Mouse (Mus musculus): ENCODE measurements around the gene Gm20388. TPM values are rescaled to one million over a fixed set of nuclear protein-coding genes. Genes with fewer than 3 reads are reported as not detected.

Gene Gm20388
- polyA plus RNA-seq, 1 experiment: 59.3 TPM

- TF ChIP-seq POLR2A (IDR thresholded peaks at IDR 0.05; ENCODE audit: borderline replicate concordance, extremely low read depth, insufficient read depth, insufficient read length, poor library complexity, severe bottlenecking) (no peak), CTCF (IDR thresholded peaks at IDR 0.05; ENCODE audit: borderline replicate concordance, extremely low read depth, insufficient read depth, insufficient read length) (peak; percentile 43; the same call in 1 of the 2 replicates)
- DNase-seq (ENCODE audit: low read depth): peak; percentile 43
Observed at GRCm38 (mm10) chr8:122224650-122225022, 2314.0 kb downstream of the Gm20388 start.

- TF ChIP-seq POLR2A (IDR thresholded peaks at IDR 0.05; ENCODE audit: borderline replicate concordance, extremely low read depth, insufficient read depth, insufficient read length, poor library complexity, severe bottlenecking) (no peak), CTCF (IDR thresholded peaks at IDR 0.05; ENCODE audit: borderline replicate concordance, extremely low read depth, insufficient read depth, insufficient read length) (no peak)
- DNase-seq (ENCODE audit: low read depth): no peak
Observed at GRCm38 (mm10) chr8:122225446-122225845, 2314.8 kb downstream of the Gm20388 start.

GRCm38 (mm10) chr8:122227345-122227744 is 2316.7 kb downstream of the Gm20388 start:
- TF ChIP-seq POLR2A (IDR thresholded peaks at IDR 0.05; ENCODE audit: borderline replicate concordance, extremely low read depth, insufficient read depth, insufficient read length, poor library complexity, severe bottlenecking): no peak
- no peak for TF ChIP-seq CTCF (IDR thresholded peaks at IDR 0.05; ENCODE audit: borderline replicate concordance, extremely low read depth, insufficient read depth, insufficient read length)
- no peak for DNase-seq (ENCODE audit: low read depth)

- no peak for DNase-seq (ENCODE audit: low read depth)
- no peak for TF ChIP-seq CTCF (IDR thresholded peaks at IDR 0.05; ENCODE audit: borderline replicate concordance, extremely low read depth, insufficient read depth, insufficient read length)
- no peak for TF ChIP-seq POLR2A (IDR thresholded peaks at IDR 0.05; ENCODE audit: borderline replicate concordance, extremely low read depth, insufficient read depth, insufficient read length, poor library complexity, severe bottlenecking)
Observed at GRCm38 (mm10) chr8:122228792-122229575, 2318.3 kb downstream of the Gm20388 start.

- TF ChIP-seq POLR2A (IDR thresholded peaks at IDR 0.05; ENCODE audit: borderline replicate concordance, extremely low read depth, insufficient read depth, insufficient read length, poor library complexity, severe bottlenecking): no peak
- TF ChIP-seq CTCF (IDR thresholded peaks at IDR 0.05; ENCODE audit: borderline replicate concordance, extremely low read depth, insufficient read depth, insufficient read length): no peak
- DNase-seq (ENCODE audit: low read depth): peak; percentile 13
Observed at GRCm38 (mm10) chr8:122229819-122230711, 2319.4 kb downstream of the Gm20388 start.

- DNase-seq (ENCODE audit: low read depth): peak; percentile 69
- TF ChIP-seq CTCF (IDR thresholded peaks at IDR 0.05; ENCODE audit: borderline replicate concordance, extremely low read depth, insufficient read depth, insufficient read length) (peak; percentile 88), POLR2A (IDR thresholded peaks at IDR 0.05; ENCODE audit: borderline replicate concordance, extremely low read depth, insufficient read depth, insufficient read length, poor library complexity, severe bottlenecking) (no peak)
Observed at GRCm38 (mm10) chr8:122230712-122231337, 2320.2 kb downstream of the Gm20388 start.

- no peak for TF ChIP-seq CTCF (IDR thresholded peaks at IDR 0.05; ENCODE audit: borderline replicate concordance, extremely low read depth, insufficient read depth, insufficient read length)
- TF ChIP-seq POLR2A (IDR thresholded peaks at IDR 0.05; ENCODE audit: borderline replicate concordance, extremely low read depth, insufficient read depth, insufficient read length, poor library complexity, severe bottlenecking): no peak
- DNase-seq (ENCODE audit: low read depth): peak; percentile 13
Observed at GRCm38 (mm10) chr8:122234055-122234454, 2323.4 kb downstream of the Gm20388 start.

GRCm38 (mm10) chr8:122236521-122236920 is 2325.9 kb downstream of the Gm20388 start:
- TF ChIP-seq POLR2A (IDR thresholded peaks at IDR 0.05; ENCODE audit: borderline replicate concordance, extremely low read depth, insufficient read depth, insufficient read length, poor library complexity, severe bottlenecking): no peak
- TF ChIP-seq CTCF (IDR thresholded peaks at IDR 0.05; ENCODE audit: borderline replicate concordance, extremely low read depth, insufficient read depth, insufficient read length): no peak
- no peak for DNase-seq (ENCODE audit: low read depth)

GRCm38 (mm10) chr8:122238225-122238624 is 2327.6 kb downstream of the Gm20388 start:
- no peak for DNase-seq (ENCODE audit: low read depth)
- TF ChIP-seq POLR2A (IDR thresholded peaks at IDR 0.05; ENCODE audit: borderline replicate concordance, extremely low read depth, insufficient read depth, insufficient read length, poor library complexity, severe bottlenecking) (no peak), CTCF (IDR thresholded peaks at IDR 0.05; ENCODE audit: borderline replicate concordance, extremely low read depth, insufficient read depth, insufficient read length) (no peak)

GRCm38 (mm10) chr8:122238731-122239130 is 2328.1 kb downstream of the Gm20388 start:
- TF ChIP-seq POLR2A (IDR thresholded peaks at IDR 0.05; ENCODE audit: borderline replicate concordance, extremely low read depth, insufficient read depth, insufficient read length, poor library complexity, severe bottlenecking) (no peak), CTCF (IDR thresholded peaks at IDR 0.05; ENCODE audit: borderline replicate concordance, extremely low read depth, insufficient read depth, insufficient read length) (no peak)
- DNase-seq (ENCODE audit: low read depth): no peak

Measured in brain, embryonic 14.5 days (tissue).